Mouse (Mus musculus): ENCODE measurements at regions not wholly inside any gene's neighbourhood (a gene's known extent, or its start where the extent isn't known, plus 50 kb on each side); places are given as distances from the start of the nearest gene placed in this dataset.
A peak's percentile ranks its signal among the peaks of the same experiment; 100 is the strongest.

DNA sequence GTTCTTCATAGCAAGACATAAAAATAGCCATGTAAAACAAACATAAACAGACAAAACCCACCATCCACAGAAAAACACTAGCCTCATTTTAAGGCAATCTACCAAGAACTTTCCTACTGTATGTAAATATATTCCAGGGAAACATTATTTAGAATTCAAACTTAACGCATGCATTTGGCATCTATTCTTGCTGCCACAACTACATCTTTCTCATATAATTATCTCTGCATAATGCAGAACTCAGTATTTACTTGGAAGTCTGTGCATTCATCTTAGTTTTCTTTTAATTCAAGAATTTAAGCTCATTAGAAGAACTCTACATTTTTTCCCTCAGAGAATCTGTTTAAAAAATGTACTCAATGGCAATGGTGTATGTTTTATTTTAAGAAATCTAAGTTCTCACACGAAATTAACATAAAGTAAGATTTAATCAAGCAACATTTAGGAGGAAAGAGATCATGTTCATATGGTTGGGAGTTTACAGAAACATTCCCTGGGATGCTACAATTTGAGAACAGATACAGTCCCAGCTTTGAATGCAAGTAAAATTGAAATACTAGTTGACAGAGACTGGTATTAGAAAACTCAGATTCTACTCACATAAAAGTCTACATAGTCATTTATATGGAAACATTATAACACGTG, 1114.7 kb downstream of the Sorcs1 start:
- no peak for DNase-seq

DNA sequence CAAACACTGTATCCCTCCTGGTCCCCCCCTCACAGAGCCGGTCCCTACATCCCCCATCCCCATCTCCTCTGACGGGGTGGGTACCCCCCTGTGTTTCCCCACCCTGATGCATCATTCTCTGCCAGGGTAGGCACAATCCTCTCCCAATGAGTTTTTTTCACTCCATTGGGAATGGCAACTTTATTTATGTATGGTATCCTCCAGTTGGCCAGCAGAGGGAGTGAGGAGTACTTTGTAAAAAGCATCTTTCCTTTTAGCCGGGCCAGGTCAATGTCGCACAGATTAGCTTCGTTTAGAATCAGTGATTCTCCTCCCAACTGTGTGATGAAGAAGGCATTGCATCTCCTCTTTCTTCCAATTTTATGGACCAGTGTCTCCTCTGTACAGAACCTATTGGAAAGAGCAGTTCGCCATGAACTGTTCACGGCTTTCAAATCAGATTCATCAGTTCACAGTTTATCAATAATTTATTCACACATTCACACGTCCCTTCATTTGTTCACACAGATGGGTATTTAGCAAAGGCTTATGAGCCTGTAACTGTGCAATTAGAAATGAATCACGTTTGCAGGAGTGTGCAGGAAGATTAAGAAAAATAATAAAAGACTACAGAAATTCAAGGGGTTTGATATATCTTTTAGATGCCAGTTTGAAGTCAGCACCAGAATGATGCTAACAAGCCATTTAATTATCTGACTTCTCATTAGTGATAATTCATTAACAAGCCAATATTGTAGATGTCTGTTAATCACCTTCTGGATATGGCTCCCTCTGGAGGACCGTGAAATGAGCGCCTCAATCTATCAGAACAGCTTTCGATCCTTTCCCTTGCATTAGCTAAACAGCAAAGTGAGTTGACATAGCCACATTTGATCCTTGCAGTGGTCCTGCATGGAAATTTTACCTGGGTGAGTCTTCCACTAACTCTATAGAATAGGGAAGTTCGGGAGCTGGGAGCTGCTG, 1138.7 kb downstream of the Sorcs1 start:
- peak; percentile 12 for DNase-seq
